Mouse (Mus musculus): ENCODE data around the gene Snx11.
"Not testable (repeated sequence)": the region's sequence is repeated elsewhere in the genome, so short reads cannot be mapped to it uniquely, and the experiment has no call there.

Snx11 gene

DNA sequence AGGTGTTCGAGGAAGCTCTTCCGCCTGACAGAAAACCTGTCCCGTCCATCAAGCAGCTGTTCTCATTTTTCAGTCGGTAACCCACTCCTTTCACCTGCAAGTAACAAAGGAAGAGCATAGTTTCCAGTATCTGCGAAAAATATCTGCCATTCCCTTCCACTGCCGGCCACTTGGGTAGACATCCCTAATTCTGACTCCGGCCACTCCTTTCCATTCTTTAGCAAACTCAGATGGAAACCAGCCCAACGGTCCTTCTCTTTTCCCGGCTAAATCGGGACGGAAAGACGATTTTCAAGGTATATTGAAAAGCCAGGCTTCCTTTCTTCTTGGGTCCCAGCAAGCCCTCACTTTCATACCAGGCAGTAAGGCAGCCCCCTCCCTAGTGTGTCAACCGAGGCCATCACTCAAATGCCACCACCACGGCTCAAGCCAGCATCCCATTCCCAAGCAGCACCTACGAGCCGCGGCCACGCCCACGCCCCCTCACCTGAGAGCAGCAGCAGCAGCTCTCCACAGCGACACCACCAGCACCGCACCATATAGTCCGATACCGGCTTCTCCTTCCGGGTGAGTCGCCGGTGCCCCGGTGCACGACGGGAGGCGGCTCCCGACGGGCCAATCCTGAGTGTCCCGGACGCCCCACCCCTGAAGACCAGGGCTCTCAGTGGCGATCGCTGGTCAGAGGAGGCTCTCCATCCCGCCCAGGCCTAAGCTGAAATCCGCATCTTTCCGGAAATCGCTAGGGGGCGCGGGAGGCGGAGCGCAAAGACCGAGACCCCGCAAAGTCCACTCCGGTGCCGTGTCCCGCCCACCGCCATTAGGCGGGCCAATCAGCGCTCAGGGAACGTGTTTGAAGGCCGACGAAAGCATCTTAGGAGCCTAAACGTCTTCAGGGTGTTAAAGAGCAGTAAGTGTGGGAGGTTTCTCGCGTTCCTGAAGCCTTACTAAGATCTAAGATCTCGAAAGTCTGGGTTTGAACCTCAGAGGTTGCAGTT, at the start of gene Snx11:
TSS of gene Snx11 (minus strand) at position 592 of the 995 bp plus-strand sequence.
- DNase-seq (ENCODE audit: low read depth, low spot score) = peak; percentile 98

- DNase-seq (ENCODE audit: low read depth, low spot score) = no peak
Observed at GRCm38 (mm10) chr11:96826481-96826880, 49.1 kb upstream of the Snx11 start.

- DNase-seq (ENCODE audit: low read depth, low spot score) = peak; percentile 97
Observed at GRCm38 (mm10) chr11:96824783-96825495, 47.6 kb upstream of the Snx11 start.

DNA sequence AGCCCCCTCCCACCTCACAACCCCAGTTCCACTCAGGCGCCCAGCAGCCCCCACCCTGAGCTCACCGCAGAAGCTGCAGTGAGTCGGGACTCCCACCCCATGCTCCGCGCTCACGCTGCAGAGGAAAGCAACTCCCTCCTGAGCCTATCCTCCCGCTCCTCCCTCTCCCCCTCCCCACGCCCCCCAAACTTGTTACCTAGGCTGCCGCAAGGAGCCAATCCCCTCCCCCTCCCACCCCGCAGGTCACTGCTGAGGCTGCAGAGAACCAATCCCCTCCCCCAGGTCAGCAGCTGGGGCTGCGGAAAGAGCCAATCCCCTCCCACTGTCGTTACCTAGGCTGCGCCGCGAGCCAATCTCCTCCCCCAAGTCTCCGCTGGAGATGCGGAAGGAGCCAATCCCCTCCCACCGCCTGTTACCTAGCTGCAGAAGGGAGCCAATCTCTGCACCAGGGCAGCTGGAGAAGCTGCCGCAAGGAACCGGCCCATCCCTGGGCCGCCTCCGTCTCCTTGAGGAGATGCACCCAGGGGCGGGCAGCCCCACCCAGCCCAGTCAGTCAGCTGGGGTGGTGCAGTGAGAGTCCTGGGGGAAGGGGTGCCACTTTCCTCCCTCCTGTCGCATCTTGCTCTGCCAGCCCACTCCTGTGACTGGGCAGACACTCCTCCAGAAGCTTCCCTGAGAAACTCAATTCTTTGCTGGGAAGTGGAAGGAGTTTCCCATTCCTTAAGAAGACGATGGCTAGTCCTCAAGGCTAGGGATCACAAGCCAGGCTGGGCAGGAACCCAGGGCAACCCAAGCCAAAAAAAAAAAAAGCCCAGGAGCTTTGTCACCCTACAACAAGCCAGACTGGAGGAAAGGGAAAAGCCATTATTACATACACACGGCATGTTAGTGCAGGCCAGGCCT, 46.8 kb upstream of the Snx11 start:
- peak; percentile 93 for DNase-seq (ENCODE audit: low read depth, low spot score)

GRCm38 (mm10) chr11:96823471-96823837, 46.1 kb upstream of the Snx11 start:
- no peak for DNase-seq (ENCODE audit: low read depth, low spot score)

GRCm38 (mm10) chr11:96822675-96823470, 45.5 kb upstream of the Snx11 start:
- no peak for DNase-seq (ENCODE audit: low read depth, low spot score)

DNA sequence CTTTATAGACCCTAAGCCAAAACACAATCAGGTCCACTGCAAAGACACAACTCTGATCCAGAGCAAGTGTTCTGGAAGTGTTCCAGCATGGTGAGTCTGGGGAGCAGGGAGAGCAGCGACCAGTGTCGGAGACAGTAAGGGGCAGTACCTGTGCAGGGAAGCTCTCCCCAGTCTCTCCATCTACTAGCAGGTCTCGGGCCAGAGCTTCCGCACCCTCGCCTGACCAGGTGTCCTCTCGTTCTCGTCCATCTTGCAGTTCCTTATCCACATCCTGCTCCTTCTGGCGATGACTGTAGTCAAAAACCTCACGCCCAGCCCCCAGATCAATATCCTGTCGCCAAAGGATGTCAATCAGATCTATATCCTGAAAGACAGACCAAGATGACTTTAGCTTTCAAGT, 44.6 kb upstream of the Snx11 start:
- DNase-seq (ENCODE audit: low read depth, low spot score) = no peak

- DNase-seq (ENCODE audit: low read depth, low spot score) = no peak
Observed at GRCm38 (mm10) chr11:96818128-96818710, 40.9 kb upstream of the Snx11 start.

DNA sequence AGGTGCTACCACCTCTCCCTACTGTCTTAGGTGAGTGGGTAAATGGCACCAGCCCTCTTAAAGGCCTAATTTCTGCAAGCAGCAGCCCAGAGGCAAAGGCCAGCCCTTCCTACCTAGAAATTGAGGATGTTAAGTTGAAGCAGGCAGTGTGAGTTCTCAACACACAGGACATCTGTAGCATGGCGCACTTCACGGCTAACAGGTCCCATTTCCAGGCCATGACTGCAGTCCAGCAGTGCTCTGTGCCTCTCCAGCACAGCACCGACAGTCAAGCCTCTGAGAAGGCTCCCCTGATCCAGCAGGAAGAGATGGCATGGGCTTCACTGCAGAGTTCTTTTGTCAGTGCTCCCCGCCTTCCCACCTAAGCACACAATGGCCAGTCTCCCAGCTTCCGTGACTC, 39.6 kb upstream of the Snx11 start:
- no peak for DNase-seq (ENCODE audit: low read depth, low spot score)

GRCm38 (mm10) chr11:96816494-96816893, 39.1 kb upstream of the Snx11 start:
- no peak for DNase-seq (ENCODE audit: low read depth, low spot score)

- no peak for DNase-seq (ENCODE audit: low read depth, low spot score)
Observed at GRCm38 (mm10) chr11:96815895-96816294, 38.5 kb upstream of the Snx11 start.

DNA sequence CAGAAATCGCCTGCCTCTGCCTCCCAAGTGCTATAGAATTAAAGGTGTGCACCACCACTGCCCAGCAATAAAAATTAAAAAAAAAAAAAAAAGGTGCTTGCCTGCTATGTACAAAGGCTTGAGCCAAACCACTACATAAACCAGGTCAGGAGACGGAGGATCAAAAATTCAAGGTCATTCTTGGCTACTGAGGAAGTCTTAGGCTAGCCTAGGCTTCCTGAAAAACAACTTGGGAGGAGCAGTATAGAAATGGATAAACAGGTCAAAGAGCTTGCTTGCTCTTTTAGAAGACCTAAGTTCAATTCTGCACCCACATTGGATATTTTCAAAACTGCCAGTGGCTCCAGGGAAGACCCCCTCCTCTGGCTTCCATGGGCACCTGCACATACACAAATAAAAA, 37.1 kb upstream of the Snx11 start:
- no peak for DNase-seq (ENCODE audit: low read depth, low spot score)

- DNase-seq (ENCODE audit: low read depth, low spot score) = no peak
Observed at GRCm38 (mm10) chr11:96813920-96814319, 36.6 kb upstream of the Snx11 start.

DNA sequence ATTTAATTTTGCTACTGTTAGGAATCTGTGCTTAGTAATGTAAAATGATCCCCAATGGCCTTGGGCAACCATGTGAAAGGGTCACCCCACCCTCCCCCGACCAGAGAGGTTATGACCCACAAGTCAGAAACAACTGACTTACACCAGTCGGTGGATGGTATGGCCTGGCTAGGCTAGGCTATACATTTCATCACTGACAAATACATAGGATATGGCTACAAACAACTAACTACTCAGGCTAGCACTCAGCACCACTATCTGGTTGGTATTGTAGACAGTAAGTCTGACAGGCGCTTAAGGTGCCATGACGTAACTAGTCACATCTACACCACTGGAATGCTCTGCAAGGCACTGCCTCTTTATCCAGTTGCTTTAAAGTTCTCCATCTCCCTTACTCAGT, 36.1 kb upstream of the Snx11 start:
- DNase-seq (ENCODE audit: low read depth, low spot score) = no peak

DNA sequence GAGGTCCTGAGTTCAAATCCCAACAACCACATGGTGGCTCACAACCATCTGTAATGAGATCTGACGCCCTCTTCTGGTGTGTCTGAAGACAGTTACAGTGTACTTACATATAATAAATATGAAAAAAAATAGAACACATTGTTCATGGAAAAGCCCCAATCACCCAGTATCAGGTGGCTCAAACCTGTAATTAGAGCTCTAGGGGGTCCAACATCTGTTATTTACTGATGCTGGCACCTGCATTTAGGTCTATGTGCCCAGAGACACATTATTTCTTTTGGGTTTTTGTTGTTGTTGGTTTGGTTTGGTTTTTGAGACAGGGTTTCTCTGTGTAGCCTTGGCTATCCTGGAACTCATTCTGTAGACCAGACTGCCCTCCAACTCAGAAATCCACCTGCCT, 33.8 kb upstream of the Snx11 start:
- DNase-seq (ENCODE audit: low read depth, low spot score) = not testable (repeated sequence)

GRCm38 (mm10) chr11:96809562-96810235, 32.3 kb upstream of the Snx11 start:
- DNase-seq (ENCODE audit: low read depth, low spot score) = no peak

DNA sequence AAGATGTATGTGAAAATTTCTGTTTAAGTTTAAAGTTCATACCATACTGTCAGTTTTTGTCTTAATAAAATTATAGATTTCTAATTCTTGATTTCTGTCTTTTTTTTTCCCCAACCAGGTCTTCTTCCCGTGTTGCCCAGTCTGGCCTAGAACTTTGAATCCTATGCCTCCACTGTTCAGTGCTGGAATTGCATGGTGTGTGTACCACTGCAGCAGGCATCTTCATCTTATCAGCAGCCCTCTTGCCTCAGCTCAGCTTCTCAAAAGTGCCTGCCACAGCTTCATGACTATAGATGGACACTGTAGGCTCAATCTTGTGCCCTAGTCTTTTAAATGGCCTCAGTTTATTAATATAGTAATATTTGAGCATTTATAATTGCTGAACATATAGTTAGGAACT, 30.7 kb upstream of the Snx11 start:
- no peak for DNase-seq (ENCODE audit: low read depth, low spot score)

GRCm38 (mm10) chr11:96805606-96806005, 28.2 kb upstream of the Snx11 start:
- no peak for DNase-seq (ENCODE audit: low read depth, low spot score)

DNA sequence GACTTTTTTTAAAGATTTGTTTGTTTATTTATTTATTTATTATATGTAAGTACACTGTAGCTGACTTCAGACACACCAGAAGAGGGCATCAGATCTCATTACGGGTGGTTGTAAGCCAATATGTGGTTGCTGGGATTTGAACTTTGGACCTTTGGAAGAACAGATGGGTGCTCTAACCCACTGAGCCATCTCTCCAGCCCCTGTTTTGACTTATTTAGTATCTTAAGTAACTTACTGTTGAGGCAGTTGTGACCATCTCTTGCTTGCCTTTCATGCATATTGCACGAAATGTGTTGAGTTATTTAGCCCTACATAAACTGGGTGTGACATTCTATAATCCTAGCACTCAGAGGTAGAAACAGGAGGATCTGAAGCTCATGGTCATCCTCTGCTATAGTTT, 22.2 kb upstream of the Snx11 start:
- DNase-seq (ENCODE audit: low read depth, low spot score) = no peak

GRCm38 (mm10) chr11:96796586-96796985, 19.2 kb upstream of the Snx11 start:
- no peak for DNase-seq (ENCODE audit: low read depth, low spot score)
